29 mouse cellular contexts compared by ENCODE assay signal in the genomic region with DNA sequence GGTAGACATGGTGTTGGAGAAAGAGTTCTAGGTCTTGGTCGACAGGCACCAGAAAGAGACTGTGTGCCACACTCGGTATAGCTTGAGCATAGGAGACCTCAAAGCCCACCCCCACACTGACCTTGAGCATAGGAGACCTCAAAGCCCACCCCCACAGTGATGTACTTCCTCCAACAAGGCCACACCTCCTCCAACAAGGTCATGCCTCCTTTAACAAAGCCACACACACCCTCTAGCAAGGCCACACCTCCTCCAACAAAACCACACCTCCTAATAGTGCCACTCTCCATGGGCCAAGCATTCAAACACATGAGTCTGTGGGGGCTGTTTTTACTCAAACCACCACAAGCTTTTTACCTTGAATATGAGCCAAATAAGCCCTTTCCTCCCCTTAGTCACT. TPM values are rescaled to one million over a fixed set of nuclear protein-coding genes. Genes with fewer than 3 reads are reported as not detected.
"Had no signal": no experiment of that assay in that cellular context is flagged by ENCODE, and none has a peak within 500 bp of the region (broad histone marks: within the 10 kb centered on the region; RNA-seq: fewer than 3 reads in every experiment).

No protein-coding gene starts in this region.

- H3K9me3 ChIP-seq: limb, embryonic 10.5 days; limb, embryonic 12.5 days; limb, embryonic 13.5 days; limb, embryonic 15.5 days; liver, embryonic 12.5 days; liver, embryonic 13.5 days; liver, embryonic 15.5 days; lung, embryonic 15.5 days; midbrain, embryonic 10.5 days; midbrain, embryonic 15.5 days; neural tube, embryonic 12.5 days; neural tube, embryonic 13.5 days had no signal

- H3K27ac ChIP-seq: limb, embryonic 10.5 days; limb, embryonic 12.5 days; limb, embryonic 13.5 days; limb, embryonic 15.5 days; liver, embryonic 12.5 days; liver, embryonic 13.5 days; liver, embryonic 14.5 days; liver, embryonic 15.5 days; lung, embryonic 15.5 days; macrophage; midbrain, embryonic 10.5 days; midbrain, embryonic 15.5 days; neural tube, embryonic 12.5 days; neural tube, embryonic 13.5 days had no signal

- H3K27me3 ChIP-seq: limb, embryonic 13.5 days; limb, embryonic 15.5 days; liver, embryonic 12.5 days; liver, embryonic 13.5 days; liver, embryonic 15.5 days; lung, embryonic 15.5 days; megakaryocyte, embryonic 14.5 days; midbrain, embryonic 15.5 days; neural tube, embryonic 12.5 days; neural tube, embryonic 13.5 days had no signal

- H3K36me3 ChIP-seq: limb, embryonic 10.5 days; limb, embryonic 12.5 days; limb, embryonic 13.5 days; limb, embryonic 15.5 days; liver, embryonic 12.5 days; liver, embryonic 13.5 days; liver, embryonic 15.5 days; lung, embryonic 15.5 days; midbrain, embryonic 10.5 days; midbrain, embryonic 15.5 days; neural tube, embryonic 12.5 days; neural tube, embryonic 13.5 days had no signal

- H3K4me2 ChIP-seq: limb, embryonic 12.5 days; limb, embryonic 13.5 days; limb, embryonic 15.5 days; liver, embryonic 11.5 days; liver, embryonic 12.5 days; liver, embryonic 13.5 days; liver, embryonic 15.5 days; lung, embryonic 14.5 days; lung, embryonic 15.5 days; midbrain, embryonic 11.5 days; midbrain, embryonic 15.5 days; neural tube, embryonic 12.5 days; neural tube, embryonic 13.5 days had no signal

- H3K9ac ChIP-seq: limb, embryonic 12.5 days; limb, embryonic 13.5 days; limb, embryonic 15.5 days; liver, embryonic 12.5 days; liver, embryonic 13.5 days; liver, embryonic 14.5 days; liver, embryonic 15.5 days; liver, postnatal 0 days; lung, embryonic 14.5 days; lung, embryonic 15.5 days; midbrain, embryonic 15.5 days; neural tube, embryonic 12.5 days; neural tube, embryonic 13.5 days had no signal

- DNase-seq: left cerebral cortex, postnatal 4 days; liver; liver, embryonic 13.5 days; liver, postnatal 0 days; lung, adult 18-20 months; lung, adult 2 months; lung, embryonic 14.5 days; lung, postnatal 14 days; lung, postnatal 36 days had no signal

- H3K4me1 ChIP-seq: liver, embryonic 12.5 days; liver, embryonic 13.5 days; liver, embryonic 15.5 days; lung, embryonic 15.5 days; megakaryocyte, embryonic 14.5 days; neural tube, embryonic 12.5 days had no signal

- ATAC-seq: liver, embryonic 12.5 days; liver, postnatal 0 days; lung, postnatal 0 days; midbrain, embryonic 15.5 days had no signal

- H3K4me3 ChIP-seq: limb, embryonic 10.5 days; limb, embryonic 12.5 days; limb, embryonic 13.5 days; limb, embryonic 15.5 days; liver, embryonic 12.5 days; liver, embryonic 13.5 days; liver, embryonic 15.5 days; lung, embryonic 15.5 days; megakaryocyte, embryonic 14.5 days; midbrain, embryonic 10.5 days; midbrain, embryonic 15.5 days; myocyte; neural tube, embryonic 12.5 days; neural tube, embryonic 13.5 days had no signal

RNA-seq across cellular contexts. Expression of gene D930020B18Rik, which starts 21.3 kb away (rescaled TPM):
- polyA plus RNA-seq: liver, adult 2 months; liver, embryonic 11.5 days; liver, embryonic 13.5 days; liver, embryonic 15.5 days; liver, postnatal 0 days; macrophage; midbrain, embryonic 10.5 days; midbrain, embryonic 11.5 days; myocyte; neural tube, embryonic 11.5 days; neural tube, embryonic 12.5 days had no signal
